Mouse (Mus musculus): ENCODE measurements around the gene Olfr282.

- TF ChIP-seq POLR2A (IDR thresholded peaks at IDR 0.05; ENCODE audit: borderline replicate concordance, insufficient read depth, low read length) (no peak), CTCF (IDR thresholded peaks at IDR 0.05; ENCODE audit: borderline replicate concordance, insufficient read depth, low read depth, low read length) (no peak)
Measured at GRCm38 (mm10) chr15:98486433-98487021, 55.5 kb downstream of the Olfr282 start.
